Mouse (Mus musculus): Measurements from ENCODE around the gene Stra6l.
A peak's percentile ranks its signal among the peaks of the same experiment; 100 is the strongest.

Stra6l gene

GRCm38 (mm10) chr4:45848109-45848824 is at the start of gene Stra6l:
TSS of gene Stra6l (plus strand) at chr4:45848664.
- DNase-seq (ENCODE audit: low spot score in 2 of 2), result no peak

- DNase-seq (ENCODE audit: low spot score in 2 of 2), result peak; percentile 86
Measured at GRCm38 (mm10) chr4:45798964-45799363, 49.5 kb upstream of the Stra6l start, which contains the start of gene Aldh1b1. TSS of gene Aldh1b1 (plus strand) at chr4:45799022.

- DNase-seq (ENCODE audit: low spot score in 2 of 2), result no peak
Measured at GRCm38 (mm10) chr4:45799956-45800537, 48.4 kb upstream of the Stra6l start.

- no peak for DNase-seq (ENCODE audit: low spot score in 2 of 2)
Measured at GRCm38 (mm10) chr4:45802900-45803299, 45.6 kb upstream of the Stra6l start.

- no peak for DNase-seq (ENCODE audit: low spot score in 2 of 2)
Measured at GRCm38 (mm10) chr4:45808034-45808433, 40.4 kb upstream of the Stra6l start.

GRCm38 (mm10) chr4:45811250-45811649 is 37.2 kb upstream of the Stra6l start:
- no peak for DNase-seq (ENCODE audit: low spot score in 2 of 2)

- DNase-seq (ENCODE audit: low spot score in 2 of 2), result peak; percentile 49 to 77
Measured at GRCm38 (mm10) chr4:45815542-45815941, 32.9 kb upstream of the Stra6l start.

- no peak for DNase-seq (ENCODE audit: low spot score in 2 of 2)
Measured at GRCm38 (mm10) chr4:45818814-45819207, 29.7 kb upstream of the Stra6l start.

- peak; percentile 70 to 83 for DNase-seq (ENCODE audit: low spot score in 2 of 2)
Measured at GRCm38 (mm10) chr4:45819208-45819931, 29.1 kb upstream of the Stra6l start.

GRCm38 (mm10) chr4:45820074-45820830 is 28.2 kb upstream of the Stra6l start:
- peak; percentile 77 to 84 for DNase-seq (ENCODE audit: low spot score in 2 of 2)

- no peak for DNase-seq (ENCODE audit: low spot score in 2 of 2)
Measured at GRCm38 (mm10) chr4:45821995-45822394, 26.5 kb upstream of the Stra6l start.

GRCm38 (mm10) chr4:45822781-45823575 is 25.5 kb upstream of the Stra6l start:
- no peak for DNase-seq (ENCODE audit: low spot score in 2 of 2)

- no peak for DNase-seq (ENCODE audit: low spot score in 2 of 2)
Measured at GRCm38 (mm10) chr4:45824049-45824760, 24.3 kb upstream of the Stra6l start.

GRCm38 (mm10) chr4:45824761-45825556 is 23.5 kb upstream of the Stra6l start:
- DNase-seq (ENCODE audit: low spot score in 2 of 2), result no peak

GRCm38 (mm10) chr4:45826275-45827040 is 22.0 kb upstream of the Stra6l start, which contains the start of gene Igfbpl1:
TSS of gene Igfbpl1 (minus strand) at chr4:45826923.
- DNase-seq (ENCODE audit: low spot score in 2 of 2), result peak in 1 of 2 experiments; percentile 38

- no peak for DNase-seq (ENCODE audit: low spot score in 2 of 2)
Measured at GRCm38 (mm10) chr4:45829907-45830759, 18.3 kb upstream of the Stra6l start.

GRCm38 (mm10) chr4:45831996-45832395 is 16.5 kb upstream of the Stra6l start:
- peak; percentile 50 to 70 for DNase-seq (ENCODE audit: low spot score in 2 of 2)

GRCm38 (mm10) chr4:45833461-45833860 is 15.0 kb upstream of the Stra6l start:
- no peak for DNase-seq (ENCODE audit: low spot score in 2 of 2)

All from right cerebral cortex, postnatal 10 days (tissue).